Mouse (Mus musculus) hindbrain, postnatal 0 days (tissue): ENCODE results near the gene Arpp21. TPM values are rescaled to one million over a fixed set of nuclear protein-coding genes. Genes with fewer than 3 reads are reported as not detected.

Experiments used
- ATAC-seq: fragments of 200-750 bp; cut with Nextera tagmentation; 2 replicates; pipeline ENCODE4 v1.8.0; 2017; ENCODE audit warnings: mild to moderate bottlenecking, moderate TSS enrichment, moderate library complexity
- DNase-seq: peaks from one replicate; pipeline ENCODE4 v3.0.0-alpha.2; 2015; ENCODE audit warnings: low spot score
- H3K27ac ChIP-seq: fragments of 300-500 bp; sonication (generic); 2 replicates; pipeline ENCODE4 v1.5.1; 2014; ENCODE audit warnings: mild to moderate bottlenecking
- H3K27me3 ChIP-seq: fragments of 300-500 bp; sonication (generic); 2 replicates; pipeline ENCODE4 v1.6.1; 2014; ENCODE audit warnings: low read length, mixed read lengths; ENCODE audit not compliant: insufficient read depth
- H3K36me3 ChIP-seq: fragments of 300-500 bp; sonication (generic); 2 replicates; pipeline ENCODE4 v1.6.1; 2014; ENCODE audit warnings: low read length, mixed read lengths; ENCODE audit not compliant: insufficient read depth
- H3K4me1 ChIP-seq: fragments of 300-500 bp; sonication (generic); 2 replicates; pipeline ENCODE4 v1.6.1; 2014; ENCODE audit warnings: antibody characterized with exemption, low read length, mixed read lengths; ENCODE audit not compliant: insufficient read depth
- H3K4me2 ChIP-seq: fragments of 300-500 bp; sonication (generic); 2 replicates; pipeline ENCODE4 v1.6.1; 2014; ENCODE audit warnings: low read depth, mild to moderate bottlenecking, low read length, moderate library complexity, mixed read lengths
- H3K4me3 ChIP-seq: fragments of 300-500 bp; sonication (generic); 2 replicates; pipeline ENCODE4 v1.5.1; 2014; ENCODE audit warnings: low read length
- H3K9ac ChIP-seq: fragments of 300-500 bp; sonication (generic); replicated peaks from 2 replicates; pipeline ENCODE4 v1.6.1; 2014; ENCODE audit warnings: mild to moderate bottlenecking, low read length, moderate library complexity, mixed read lengths
- H3K9me3 ChIP-seq: fragments of 300-500 bp; sonication (generic); 2 replicates; pipeline ENCODE4 v1.6.1; 2016; ENCODE audit warnings: low read length, mixed read lengths
- CTCF ChIP-seq: IDR thresholded peaks from 2 replicates; pipeline ENCODE4 v1.5.1; 2016; ENCODE audit warnings: antibody characterized with exemption, control low read depth, low read depth
- WGBS: fragments of 180-500 bp; shearing (Covaris S2); extraction: QIAGEN DNeasy Blood & Tissue Kit; methylation state at CpG from one replicate; pipeline ENCODE4 v1.1.7; 2014; 5-methylcytosine and 5-hydroxymethylcytosine counted together
- polyA plus RNA-seq: library from polyadenylated mRNA; unstranded; fragments of >200 nt; fragmentation: Nextera tagmentation; extraction: Ambion mirVana; gene quantifications from 2 replicates; pipeline ENCODE4 v1.2.1, GENCODE M21; 2015
- total RNA-seq: library from RNA; depleted of rRNA; stranded (reverse); fragments of >200 nt; gene quantifications from 2 replicates; pipeline ENCODE4 v1.2.3, GENCODE M21; 2014

The Arpp21 gene
- total and polyA plus RNA-seq, 2 experiments from 2014 or later = 60.9 to 80.5 TPM

- DNase-seq = no peak
Measured at GRCm38 (mm10) chr9:112151177-112151576, 84.6 kb downstream of the Arpp21 start.

GRCm38 (mm10) chr9:112140658-112141057, 95.1 kb downstream of the Arpp21 start:
- WGBS = 84% methylated on average over 8 of the region's 8 CpGs
- Histone ChIP-seq H3K36me3 (peaks cover 3% of the 10 kb centered on the region; the same call in 1 of the 2 replicates), H3K4me1 (no peaks in the 10 kb centered on the region), H3K27me3 (no peaks in the 10 kb centered on the region), H3K27ac (no peak overlapping the region), H3K9me3 (no peaks in the 10 kb centered on the region), H3K4me2 (no peak overlapping the region), H3K9ac (no peak overlapping the region), H3K4me3 (no peak overlapping the region)
- TF ChIP-seq CTCF = no peak
- DNase-seq = no peak
- no peak for ATAC-seq

More at GRCm38 (mm10) chr9:112151177-112151576, 84.6 kb downstream of the Arpp21 start:
- Histone ChIP-seq H3K9ac (no peak overlapping the region), H3K9me3 (no peaks in the 10 kb centered on the region), H3K4me3 (no peak overlapping the region), H3K4me2 (no peak overlapping the region), H3K27me3 (no peaks in the 10 kb centered on the region), H3K36me3 (peaks cover 3% of the 10 kb centered on the region; the same call in 1 of the 2 replicates), H3K4me1 (no peaks in the 10 kb centered on the region), H3K27ac (no peak overlapping the region)
- 75% methylated on average over 5 of the region's 5 CpGs for WGBS
- ATAC-seq = no peak
- TF ChIP-seq CTCF = no peak

- no peak for TF ChIP-seq CTCF
- Histone ChIP-seq H3K4me1 (no peaks in the 10 kb centered on the region), H3K9me3 (no peaks in the 10 kb centered on the region), H3K36me3 (peaks cover 3% of the 10 kb centered on the region; the same call in 1 of the 2 replicates), H3K27ac (no peak overlapping the region), H3K4me2 (no peak overlapping the region), H3K9ac (no peak overlapping the region), H3K27me3 (no peaks in the 10 kb centered on the region), H3K4me3 (no peak overlapping the region)
- no peak for ATAC-seq
- no peak for DNase-seq
Measured at GRCm38 (mm10) chr9:112137820-112138219, 97.9 kb downstream of the Arpp21 start.

- H3K4me3 ChIP-seq = no peak overlapping the region
- ATAC-seq (peak; percentile 56; the same call in 1 of the 2 replicates), DNase-seq (peak; percentile 65)
- H3K4me2 ChIP-seq = no peak overlapping the region
- WGBS = 25% methylated on average over 3 of the region's 3 CpGs
- peak overlapping the region; percentile 58 for H3K27ac ChIP-seq
- peaks cover 11% of the 10 kb centered on the region; the same call in 1 of the 2 replicates for H3K36me3 ChIP-seq
- no peak for TF ChIP-seq CTCF
- H3K27me3 ChIP-seq = no peaks in the 10 kb centered on the region
- H3K9me3 ChIP-seq = no peaks in the 10 kb centered on the region
- H3K4me1 ChIP-seq = no peaks in the 10 kb centered on the region
- H3K9ac ChIP-seq = no peak overlapping the region
Measured at GRCm38 (mm10) chr9:112130812-112131211, 104.9 kb downstream of the Arpp21 start.

- Histone ChIP-seq H3K36me3 (peaks cover 8% of the 10 kb centered on the region; the same call in 1 of the 2 replicates), H3K27ac (peak overlapping the region; percentile 45; the same call in 1 of the 2 replicates), H3K4me3 (no peak overlapping the region), H3K9me3 (no peaks in the 10 kb centered on the region), H3K27me3 (no peaks in the 10 kb centered on the region), H3K4me2 (no peak overlapping the region), H3K9ac (no peak overlapping the region), H3K4me1 (0 out of 2 replicates have a peak, but pooled peaks cover 5% of the 10 kb centered on the region)
- no peak for TF ChIP-seq CTCF
- 31% methylated on average over 10 of the region's 10 CpGs for WGBS
- DNase-seq = peak; percentile 11
- peak; percentile 49; the same call in 1 of the 2 replicates for ATAC-seq
Measured at GRCm38 (mm10) chr9:112124667-112125066, 111.1 kb downstream of the Arpp21 start.

GRCm38 (mm10) chr9:112124184-112124583, 111.6 kb downstream of the Arpp21 start:
- DNase-seq (no peak), ATAC-seq (no peak)
- 52% methylated on average over 4 of the region's 4 CpGs for WGBS
- H3K27ac ChIP-seq = peak overlapping the region; percentile 45; the same call in 1 of the 2 replicates
- peaks cover 8% of the 10 kb centered on the region; the same call in 1 of the 2 replicates for H3K36me3 ChIP-seq
- H3K9me3 ChIP-seq = no peaks in the 10 kb centered on the region
- H3K4me2 ChIP-seq = no peak overlapping the region
- H3K9ac ChIP-seq = no peak overlapping the region
- no peak for TF ChIP-seq CTCF
- no peaks in the 10 kb centered on the region for H3K27me3 ChIP-seq
- no peak overlapping the region for H3K4me3 ChIP-seq
- 0 out of 2 replicates have a peak, but pooled peaks cover 5% of the 10 kb centered on the region for H3K4me1 ChIP-seq

- peak overlapping the region; percentile 60; the same call in 1 of the 2 replicates for H3K27ac ChIP-seq
- H3K4me2 ChIP-seq = no peak overlapping the region
- DNase-seq = peak; percentile 72
- H3K27me3 ChIP-seq = no peaks in the 10 kb centered on the region
- no peak for TF ChIP-seq CTCF
- no peaks in the 10 kb centered on the region for H3K9me3 ChIP-seq
- H3K4me3 ChIP-seq = no peak overlapping the region
- peaks cover 8% of the 10 kb centered on the region; the same call in 1 of the 2 replicates for H3K36me3 ChIP-seq
- ATAC-seq = peak; percentile 55
- WGBS = 13% methylated on average over 6 of the region's 6 CpGs
- H3K9ac ChIP-seq = no peak overlapping the region
- peaks cover 9% of the 10 kb centered on the region; the same call in 1 of the 2 replicates for H3K4me1 ChIP-seq
Measured at GRCm38 (mm10) chr9:112123421-112123828, 112.3 kb downstream of the Arpp21 start.
